Mouse (Mus musculus) adrenal gland, adult 2 months (tissue): ENCODE measurements around the gene Tie1. TPM values are rescaled to one million over a fixed set of nuclear protein-coding genes. Genes with fewer than 3 reads are reported as not detected.
A peak's percentile ranks its signal among the peaks of the same experiment; 100 is the strongest.
"Not testable (repeated sequence)": the region's sequence is repeated elsewhere in the genome, so short reads cannot be mapped to it uniquely, and the experiment has no call there.

Experiments
- DNase-seq: peaks from one replicate; pipeline ENCODE4 v3.0.0; 2021
- long read RNA-seq: library from polyadenylated mRNA; stranded (forward); transcript quantifications from one replicate; pipeline ENCODE4 v2.0.0, GENCODE M21; 2021
- polyA plus RNA-seq: library from polyadenylated mRNA; depleted of rRNA; stranded (reverse); fragments of >200 nt; gene quantifications from 2 replicates; pipeline ENCODE4 v1.2.3, GENCODE M21; 2012; rRNA removed
- total RNA-seq, 2 experiments: library from RNA; stranded (reverse); gene quantifications; 2 replicates each; pipeline ENCODE4 v1.2.3; 2021

Gene Tie1
- 10 to 100 TPM; 30.3 to 52.5 TPM for total RNA-seq
- polyA plus RNA-seq: 78.4 and 96.9 TPM in 2 replicates
- long read RNA-seq, full-length matches to known transcripts: 31 of 50 reads
- long read RNA-seq, partial matches to known transcripts: 13 of 50 reads
- long read RNA-seq, other reads (novel, unspliced or antisense): 6 of 50 reads

- DNase-seq: peak; percentile 79
These were observed at the start of gene Tie1 for GRCm38 (mm10) chr4:118489717-118490132. Gene Tie1, minus strand, starts transcription at chr4:118490061.

GRCm38 (mm10) chr4:118537801-118538200 lies 47.9 kb upstream of the Tie1 start:
- no peak for DNase-seq

GRCm38 (mm10) chr4:118535610-118536009 lies 45.7 kb upstream of the Tie1 start:
- DNase-seq: no peak

DNA sequence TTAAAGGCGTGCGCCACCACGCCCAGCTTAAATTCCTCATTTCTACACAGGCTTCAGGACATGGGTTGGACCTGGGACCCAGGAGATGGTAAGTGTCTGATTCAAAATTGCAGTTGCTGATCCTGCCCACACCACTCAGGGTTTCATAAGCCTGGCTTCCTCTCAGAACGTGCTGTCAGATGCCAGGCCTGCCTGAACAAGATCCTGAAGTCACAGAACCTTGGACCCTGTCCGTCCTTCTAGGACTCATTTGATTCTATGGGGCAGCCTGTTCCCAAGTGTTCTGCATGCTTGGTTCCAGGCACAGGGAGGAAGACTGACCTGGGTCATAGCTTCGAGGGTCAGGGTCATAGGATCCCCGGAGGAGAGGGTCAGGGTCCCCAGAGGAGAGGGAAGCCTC lies 43.7 kb upstream of the Tie1 start:
- DNase-seq: no peak

DNA sequence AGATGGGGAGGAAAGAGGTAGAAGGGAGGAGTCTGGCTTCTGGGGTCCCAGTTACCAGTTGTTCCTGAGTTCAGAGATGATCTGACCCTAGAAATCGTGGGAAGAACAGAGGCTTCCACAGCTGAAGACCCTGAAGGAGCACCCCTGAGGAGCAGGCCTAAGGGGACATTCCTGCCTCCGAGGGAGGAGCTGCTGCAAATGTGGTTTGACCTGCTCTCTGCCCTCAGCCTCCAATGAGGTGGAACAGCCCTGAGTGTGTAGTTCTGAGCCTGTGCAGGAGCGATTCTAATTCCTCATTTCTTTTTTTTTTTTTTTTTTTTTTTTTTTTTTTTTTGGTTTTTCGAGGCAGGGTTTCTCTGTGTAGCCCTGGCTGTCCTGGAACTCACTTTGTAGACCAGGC lies 43.3 kb upstream of the Tie1 start:
- no peak for DNase-seq

DNA sequence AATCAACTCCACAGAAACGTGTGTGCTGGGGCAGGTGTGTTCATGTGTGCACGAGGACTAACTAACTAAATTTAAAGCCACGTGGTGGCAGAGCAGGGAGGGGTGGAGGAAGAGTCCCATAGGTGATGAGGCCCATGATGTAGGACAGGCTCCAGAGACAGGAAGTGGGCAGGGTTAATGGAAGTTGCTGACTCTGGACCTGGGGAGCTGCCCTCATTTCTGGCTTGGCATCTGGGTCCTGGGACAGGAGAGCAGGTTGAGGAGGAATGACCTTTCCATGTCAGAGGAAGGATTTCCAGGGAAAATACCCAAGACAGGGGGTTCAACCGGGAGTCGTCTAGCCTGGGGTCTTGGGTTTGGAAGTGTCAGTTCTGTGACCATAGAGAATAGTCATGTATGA lies 42.8 kb upstream of the Tie1 start:
- DNase-seq: no peak

- no peak for DNase-seq
These were observed 37.9 kb upstream of the Tie1 start for GRCm38 (mm10) chr4:118527720-118528119.

DNA sequence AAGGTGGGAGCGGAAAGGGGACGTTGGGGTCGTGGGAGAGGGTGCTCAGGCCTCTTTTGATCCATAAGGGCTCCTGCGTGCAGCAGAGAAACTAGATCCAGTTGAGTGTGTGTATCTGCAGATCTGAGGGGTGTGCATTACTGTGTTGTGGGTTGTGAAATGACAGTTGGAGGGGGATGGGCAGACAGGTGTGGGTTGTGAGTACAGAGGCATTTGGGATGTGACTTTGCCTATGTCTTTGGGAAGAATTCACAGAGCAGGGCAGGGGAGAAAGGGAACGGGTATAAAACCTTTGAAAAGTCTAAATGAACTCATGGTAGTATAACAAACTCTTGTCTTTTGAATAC lies 37.4 kb upstream of the Tie1 start:
- DNase-seq: no peak

DNA sequence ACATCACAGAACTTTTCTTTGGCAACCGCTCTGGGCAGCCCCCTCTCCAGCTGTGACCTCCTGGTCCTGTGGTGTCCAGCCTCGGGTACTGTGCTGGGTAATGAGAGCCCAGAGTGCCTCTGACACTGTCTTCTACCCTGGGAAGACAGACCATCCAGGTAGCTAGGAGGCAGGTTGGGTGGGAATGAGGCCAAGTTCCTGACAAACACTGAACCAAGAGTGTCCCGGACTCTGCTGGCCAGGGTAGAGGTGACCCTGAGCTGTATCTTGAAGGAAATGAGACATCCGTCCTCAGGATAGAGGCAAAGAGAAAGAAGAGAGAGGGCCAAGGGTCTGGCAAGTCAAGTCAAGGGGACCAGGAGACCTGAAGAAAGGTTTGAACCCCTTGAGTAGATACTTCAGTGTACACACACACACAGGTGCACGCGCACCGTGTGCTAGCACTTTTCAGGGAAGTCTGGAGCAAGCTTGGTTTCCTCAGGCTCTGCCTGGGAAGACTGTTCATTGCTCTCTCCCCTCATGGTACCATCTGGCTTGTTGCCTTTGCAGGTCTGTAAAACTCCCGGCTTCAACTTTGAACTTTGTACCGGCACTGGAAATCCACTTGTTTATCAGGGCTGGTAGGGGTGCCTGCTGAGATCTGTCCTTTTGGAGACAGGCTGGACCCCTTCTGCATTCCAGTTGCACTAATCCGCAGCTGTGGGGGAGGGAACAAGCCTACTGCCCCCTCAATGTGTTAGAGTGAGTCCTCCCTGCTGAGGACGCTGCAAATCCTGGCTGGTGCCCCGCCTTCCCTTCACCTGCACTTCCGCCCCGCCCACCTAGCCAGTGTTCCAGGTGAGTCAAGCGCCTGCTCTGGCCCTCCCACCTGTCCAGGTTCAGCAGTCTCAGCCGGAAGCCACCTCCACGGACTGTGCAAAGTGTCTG lies 36.8 kb upstream of the Tie1 start, which contains the start of gene 2610528J11Rik:
Gene 2610528J11Rik, plus strand, starts transcription at position 592 of the 927 bp plus-strand sequence.
- no peak for DNase-seq

DNA sequence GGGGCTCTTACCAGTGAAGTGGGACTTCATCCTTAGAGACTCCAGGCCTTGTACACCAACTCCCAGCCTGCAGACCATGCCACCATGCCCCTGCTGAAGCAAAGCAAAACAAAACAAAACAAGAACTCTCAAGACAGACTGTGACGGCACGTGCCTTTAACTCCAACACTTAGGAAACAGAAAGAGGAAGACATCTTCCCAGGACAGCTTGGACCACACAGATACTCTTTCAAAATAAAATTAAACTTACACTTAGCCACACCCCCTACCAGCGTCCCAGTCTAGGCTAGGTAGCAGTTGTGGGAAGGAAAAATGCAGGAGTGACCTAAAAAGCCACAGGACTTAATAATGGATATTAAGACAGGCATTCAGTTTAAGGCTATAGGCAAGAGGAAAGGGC lies 35.9 kb upstream of the Tie1 start:
- DNase-seq: no peak

GRCm38 (mm10) chr4:118523976-118524375 lies 34.1 kb upstream of the Tie1 start:
- no peak for DNase-seq

DNA sequence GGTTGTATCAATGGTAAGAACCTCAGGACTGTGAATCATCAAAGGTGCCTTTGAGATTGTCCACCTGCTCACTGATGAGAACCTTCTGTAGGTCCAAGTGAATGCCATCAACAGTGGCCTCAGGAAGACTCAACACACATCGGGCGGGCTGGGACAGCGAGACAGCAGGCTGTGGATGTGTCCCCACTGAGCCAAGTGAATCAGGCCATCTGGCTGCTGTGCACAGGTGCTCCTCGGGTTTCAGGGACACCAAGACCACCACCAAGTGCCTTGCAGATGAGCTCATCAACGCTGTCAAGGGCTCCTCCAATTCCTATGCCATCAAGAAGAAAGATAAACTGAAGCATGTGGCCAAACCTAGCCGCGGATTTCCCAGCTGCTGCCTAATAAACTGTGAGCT lies 32.4 kb upstream of the Tie1 start:
- DNase-seq: no peak

DNA sequence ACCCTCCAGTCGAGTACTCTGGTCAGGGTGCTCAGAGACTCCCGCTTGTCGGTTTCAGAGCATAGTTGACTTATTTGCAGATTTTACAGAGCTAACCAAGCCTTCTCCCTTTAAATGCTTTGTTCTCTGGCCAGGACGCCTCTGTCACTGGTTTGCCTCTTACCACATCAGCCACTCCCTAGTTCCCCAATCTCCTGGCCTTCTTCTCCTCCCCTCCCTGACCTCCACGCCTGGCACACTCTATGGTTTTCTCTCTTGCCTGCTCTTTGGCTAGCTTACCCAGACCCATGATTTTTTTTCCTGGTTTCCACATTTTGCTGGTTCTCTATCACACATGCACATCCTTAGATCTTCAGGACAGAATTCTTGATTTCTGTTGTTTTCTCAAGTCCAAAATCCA lies 28.3 kb upstream of the Tie1 start:
- no peak for DNase-seq

DNA sequence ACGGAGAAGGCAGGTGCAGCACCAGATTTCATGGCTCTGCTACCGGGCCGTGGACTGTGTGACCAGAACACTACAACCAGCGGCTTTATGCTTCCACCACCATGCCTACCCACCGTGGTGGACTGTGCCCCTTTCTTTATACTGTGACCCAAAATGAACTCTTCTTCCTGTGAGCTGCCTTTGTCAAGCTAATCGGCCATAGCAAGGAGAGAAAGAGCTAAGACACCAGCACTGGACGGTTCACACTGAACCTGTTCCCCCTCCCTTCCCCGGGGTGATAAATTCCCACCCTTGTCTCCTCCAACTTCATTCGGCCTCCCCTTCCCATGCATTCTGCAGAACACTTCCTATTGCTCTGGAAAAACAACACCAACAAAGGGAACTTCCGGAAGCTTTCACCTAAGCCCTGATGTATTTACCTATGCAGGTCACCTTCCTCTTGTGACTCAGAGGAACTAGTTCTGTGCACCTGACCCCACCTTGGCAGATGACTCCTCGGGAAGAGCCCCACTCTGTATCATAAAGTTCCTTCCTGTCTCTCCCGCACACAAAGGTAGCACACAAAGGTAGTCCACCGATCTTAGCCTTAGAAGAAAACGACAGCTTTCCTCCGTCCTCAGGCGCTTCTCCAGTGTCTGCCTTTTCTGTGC lies 27.8 kb upstream of the Tie1 start:
- DNase-seq: no peak

DNA sequence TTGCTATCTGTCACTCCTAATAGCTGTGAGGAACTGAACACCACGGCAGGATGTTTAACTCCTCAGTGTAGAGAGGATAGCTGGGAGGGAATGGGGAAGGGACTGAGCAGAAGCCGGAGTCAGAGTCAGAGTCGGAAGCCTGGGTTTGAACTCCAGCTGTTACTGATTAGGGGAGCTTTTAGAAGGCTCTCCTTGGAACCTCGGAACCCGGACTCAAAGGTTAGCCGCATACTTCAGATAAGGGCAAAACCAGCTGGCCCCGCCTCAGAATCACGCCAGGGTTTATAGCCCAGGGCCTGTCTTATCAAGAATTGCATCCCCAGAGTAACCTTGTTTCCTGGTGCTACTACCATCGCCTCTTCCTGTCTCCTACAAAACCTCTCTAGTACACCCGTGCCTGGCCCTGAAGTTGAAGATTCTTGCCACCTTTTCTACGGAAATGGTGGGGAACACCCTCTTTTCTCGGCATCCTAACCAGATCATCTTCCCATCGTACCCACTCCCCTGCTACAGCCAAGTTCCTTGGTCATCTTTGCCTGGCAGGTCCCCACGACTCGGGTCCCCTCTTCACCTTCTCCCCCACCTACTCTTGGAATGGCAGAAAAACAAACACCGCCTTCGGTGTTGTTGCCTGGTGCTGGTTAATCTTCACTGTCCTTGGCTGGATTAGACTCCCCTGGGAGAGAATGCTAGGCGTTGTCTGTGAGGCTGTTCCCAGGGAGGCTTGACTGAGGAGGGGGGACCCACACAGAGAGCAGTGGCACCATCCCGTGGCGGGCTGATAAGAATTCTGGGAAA lies 27.0 kb upstream of the Tie1 start:
- peak; percentile 12 for DNase-seq

DNA sequence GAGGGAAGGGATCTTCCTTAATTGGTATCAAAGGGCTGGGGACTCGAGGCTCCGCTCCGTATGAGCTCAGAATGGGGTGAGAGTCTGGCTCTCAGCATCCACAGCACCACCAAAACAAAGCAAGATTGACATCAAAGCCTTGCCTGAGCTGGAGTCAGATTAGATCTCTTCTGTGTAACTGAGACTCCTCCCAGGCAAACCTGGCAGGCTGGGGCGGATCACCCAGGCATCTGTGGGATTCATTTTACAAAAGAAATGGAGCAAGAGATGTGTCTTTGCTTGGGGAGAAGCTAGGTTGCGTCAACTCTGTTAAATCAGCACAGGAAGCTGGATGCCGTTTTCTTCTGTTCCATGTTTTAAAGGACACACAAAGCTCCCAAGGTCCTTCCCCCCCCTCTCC lies 19.2 kb upstream of the Tie1 start:
- DNase-seq: no peak

DNA sequence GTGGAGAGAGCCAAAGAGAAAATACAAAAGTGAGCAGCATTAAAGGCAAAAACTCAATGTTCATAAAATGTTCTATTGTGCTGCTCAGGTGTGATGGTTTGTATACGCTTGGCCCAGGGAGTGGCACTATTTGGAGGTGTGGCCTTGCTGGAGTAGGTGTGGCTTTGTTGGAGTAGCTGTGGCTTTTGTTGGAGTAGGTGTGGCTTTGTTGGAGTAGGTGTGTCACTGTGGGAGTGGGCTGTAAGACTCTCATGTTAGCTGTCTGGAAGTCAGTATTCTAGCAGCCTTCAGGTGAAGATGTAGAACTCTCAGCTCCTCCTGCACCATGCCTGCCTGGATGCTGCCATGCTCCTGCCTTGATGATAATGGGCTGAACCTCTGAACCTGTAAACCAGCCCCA lies 17.3 kb upstream of the Tie1 start:
- not testable (repeated sequence) for DNase-seq

- no peak for DNase-seq
These were observed 15.7 kb upstream of the Tie1 start for GRCm38 (mm10) chr4:118505551-118505950.

GRCm38 (mm10) chr4:118500792-118501191 lies 10.9 kb upstream of the Tie1 start:
- DNase-seq: no peak

DNA sequence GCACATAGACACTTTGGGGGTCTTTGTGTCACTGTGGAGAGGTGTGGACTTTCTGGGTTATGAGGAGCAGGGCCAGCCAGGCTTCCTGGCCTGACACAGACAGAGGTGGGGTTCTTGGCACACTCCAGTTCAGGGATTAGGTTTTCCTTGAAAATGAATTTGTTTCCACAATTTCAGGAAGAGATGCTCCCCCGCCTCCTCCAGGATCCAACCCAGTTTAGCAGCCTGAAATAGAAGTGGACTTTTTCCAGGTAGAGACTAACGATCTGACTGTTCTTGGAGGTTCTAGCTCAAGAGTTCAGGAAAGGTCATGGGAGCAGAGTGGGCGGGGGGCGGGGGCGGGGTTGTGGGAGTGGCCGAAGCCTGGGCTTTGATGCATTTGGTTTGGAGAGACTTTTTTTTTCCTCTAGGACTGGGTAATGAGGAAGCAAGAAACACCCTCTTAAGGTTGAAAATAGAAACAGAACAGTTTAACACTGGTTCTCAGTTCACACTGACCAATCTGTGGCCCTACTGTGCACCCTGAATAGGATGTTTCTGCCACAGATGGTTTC lies 10.4 kb upstream of the Tie1 start:
- DNase-seq: peak; percentile 40

DNA sequence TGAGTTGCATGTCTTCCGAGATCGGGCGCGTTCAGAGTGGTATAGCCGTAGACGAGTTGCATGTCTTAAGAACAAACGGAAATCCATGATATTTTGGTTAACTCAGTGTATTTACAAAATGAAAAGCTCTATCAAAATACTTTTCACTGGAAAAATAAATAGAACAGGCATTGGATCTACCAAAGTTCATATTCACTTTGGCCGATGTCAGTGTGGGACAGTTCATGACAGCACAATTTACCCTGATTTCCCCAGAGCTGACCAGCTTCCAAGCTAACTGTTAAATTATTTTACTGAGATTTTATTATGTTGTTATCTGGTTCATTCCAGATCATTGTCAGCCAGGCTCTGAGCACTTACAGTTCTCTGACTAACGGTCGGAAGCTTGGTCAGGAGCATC lies 600 bp upstream of the Tie1 start:
- no peak for DNase-seq
